Mouse (Mus musculus) heart, embryonic 12.5 days (tissue): ENCODE measurements around the gene Mrpl51. TPM values are rescaled to one million over a fixed set of nuclear protein-coding genes. Genes with fewer than 3 reads are reported as not detected.
A peak's percentile ranks its signal among the peaks of the same experiment; 100 is the strongest.

ENCODE experiments used
- ATAC-seq: fragments of 200-750 bp; cut with Nextera tagmentation; 2 replicates; pipeline ENCODE4 v1.8.0; 2017; ENCODE audit warnings: moderate TSS enrichment, moderate library complexity; ENCODE audit not compliant: insufficient number of reproducible peaks, low FRiP score
- H3K27ac ChIP-seq: fragments of 300-500 bp; sonication (generic); 2 replicates; pipeline ENCODE4 v1.5.1; 2016; ENCODE audit warnings: mild to moderate bottlenecking, moderate library complexity; ENCODE audit not compliant: poor library complexity, severe bottlenecking
- H3K27me3 ChIP-seq: fragments of 300-500 bp; sonication (generic); replicated peaks from 2 replicates; pipeline ENCODE4 v1.6.1; 2016; ENCODE audit warnings: mild to moderate bottlenecking, moderate library complexity
- H3K36me3 ChIP-seq: fragments of 300-500 bp; sonication (generic); 2 replicates; pipeline ENCODE4 v1.6.1; 2016; ENCODE audit warnings: mild to moderate bottlenecking, moderate library complexity
- H3K4me1 ChIP-seq: fragments of 300-500 bp; sonication (generic); replicated peaks from 2 replicates; pipeline ENCODE4 v1.6.1; 2016; ENCODE audit warnings: mild to moderate bottlenecking
- H3K4me2 ChIP-seq: fragments of 300-500 bp; sonication (generic); 2 replicates; pipeline ENCODE4 v1.6.1; 2016; ENCODE audit warnings: mild to moderate bottlenecking, moderate library complexity
- H3K4me3 ChIP-seq: fragments of 300-500 bp; sonication (generic); 2 replicates; pipeline ENCODE4 v1.5.1; 2016; ENCODE audit warnings: mild to moderate bottlenecking
- H3K9ac ChIP-seq: fragments of 300-500 bp; sonication (generic); 2 replicates; pipeline ENCODE4 v1.6.1; 2016; ENCODE audit warnings: mild to moderate bottlenecking, moderate library complexity
- H3K9me3 ChIP-seq: fragments of 300-500 bp; sonication (generic); replicated peaks from 2 replicates; pipeline ENCODE4 v1.6.1; 2016; ENCODE audit warnings: mild to moderate bottlenecking, moderate library complexity
- WGBS: fragments of 180-500 bp; shearing (Covaris S2); methylation state at CpG from one replicate; pipeline ENCODE4 v1.1.7; 2016; 5-methylcytosine and 5-hydroxymethylcytosine counted together
- polyA plus RNA-seq: library from polyadenylated mRNA; unstranded; fragments of >200 nt; fragmentation: Nextera tagmentation; extraction: Ambion mirVana; gene quantifications from 2 replicates; pipeline ENCODE4 v1.2.1, GENCODE M21; 2016

The Mrpl51 gene
- 217 and 218 TPM in 2 replicates for polyA plus RNA-seq

- Histone ChIP-seq H3K9me3 (no peaks in the 10 kb centered on the region), H3K9ac (peak within 1 kb of the TSS; percentile 88), H3K36me3 (peaks cover 58% of the 10 kb centered on the region), H3K4me1 (peaks cover 15% of the 10 kb centered on the region), H3K27me3 (no peaks in the 10 kb centered on the region), H3K27ac (peak within 1 kb of the TSS; percentile 100), H3K4me3 (peak within 1 kb of the TSS; percentile 78), H3K4me2 (peak within 1 kb of the TSS; percentile 81)
- under 1% methylated on average over 54 of the region's 54 CpGs for WGBS
- ATAC-seq, result peak; percentile 96
Measured at GRCm38 (mm10) chr6:125191332-125192015, at the start of gene Mrpl51, which contains the start of gene Ncapd2. Gene Mrpl51, plus strand, starts transcription at chr6:125191801. Gene Ncapd2, minus strand, starts transcription at chr6:125191701.

- H3K36me3 ChIP-seq, result peaks cover 68% of the 10 kb centered on the region
- H3K9ac ChIP-seq, result no peak overlapping the region
- no peaks in the 10 kb centered on the region for H3K9me3 ChIP-seq
- ATAC-seq, result no peak
- H3K27me3 ChIP-seq, result no peaks in the 10 kb centered on the region
- no peak overlapping the region for H3K27ac ChIP-seq
- H3K4me1 ChIP-seq, result peaks cover 23% of the 10 kb centered on the region
- 83% methylated on average over 8 of the region's 8 CpGs for WGBS
- no peak overlapping the region for H3K4me3 ChIP-seq
- no peak overlapping the region for H3K4me2 ChIP-seq
Measured at GRCm38 (mm10) chr6:125142436-125142835, 49.2 kb upstream of the Mrpl51 start.

GRCm38 (mm10) chr6:125143128-125143527 is 48.5 kb upstream of the Mrpl51 start:
- Histone ChIP-seq H3K9me3 (no peaks in the 10 kb centered on the region), H3K27me3 (no peaks in the 10 kb centered on the region), H3K27ac (no peak overlapping the region), H3K4me3 (no peak overlapping the region), H3K4me1 (peaks cover 30% of the 10 kb centered on the region), H3K4me2 (no peak overlapping the region), H3K36me3 (peaks cover 61% of the 10 kb centered on the region), H3K9ac (no peak overlapping the region)
- 71% methylated on average over 3 of the region's 3 CpGs for WGBS
- ATAC-seq, result no peak

- peaks cover 38% of the 10 kb centered on the region for H3K4me1 ChIP-seq
- H3K27ac ChIP-seq, result 0 out of 2 replicates have a peak overlapping the region, but pooled peaks have one; percentile 90
- no peak overlapping the region for H3K4me2 ChIP-seq
- no peaks in the 10 kb centered on the region for H3K9me3 ChIP-seq
- no peak for ATAC-seq
- no peak overlapping the region for H3K9ac ChIP-seq
- no peak overlapping the region for H3K4me3 ChIP-seq
- H3K36me3 ChIP-seq, result peaks cover 53% of the 10 kb centered on the region
- H3K27me3 ChIP-seq, result no peaks in the 10 kb centered on the region
- 81% methylated on average over 9 of the region's 9 CpGs for WGBS
Measured at GRCm38 (mm10) chr6:125143904-125144303, 47.7 kb upstream of the Mrpl51 start.

- peak within 1 kb of the TSS; percentile 66 for H3K4me3 ChIP-seq
- peak; percentile 91 for ATAC-seq
- H3K36me3 ChIP-seq, result peaks cover 45% of the 10 kb centered on the region
- H3K9ac ChIP-seq, result peak within 1 kb of the TSS; percentile 88
- H3K27ac ChIP-seq, result peak within 1 kb of the TSS; percentile 90
- 1% methylated on average over 16 of the region's 16 CpGs for WGBS
- no peaks in the 10 kb centered on the region for H3K9me3 ChIP-seq
- no peaks in the 10 kb centered on the region for H3K27me3 ChIP-seq
- peak within 1 kb of the TSS; percentile 94 for H3K4me2 ChIP-seq
- H3K4me1 ChIP-seq, result peaks cover 48% of the 10 kb centered on the region
Measured at GRCm38 (mm10) chr6:125145001-125145400, 46.6 kb upstream of the Mrpl51 start, which contains the start of gene Iffo1. Gene Iffo1, plus strand, starts transcription at chr6:125145241.

GRCm38 (mm10) chr6:125145479-125145951 is 46.1 kb upstream of the Mrpl51 start:
- Histone ChIP-seq H3K9me3 (no peaks in the 10 kb centered on the region), H3K4me3 (peak overlapping the region; percentile 66), H3K36me3 (peaks cover 40% of the 10 kb centered on the region), H3K9ac (peak overlapping the region; percentile 88), H3K4me2 (peak overlapping the region; percentile 94), H3K4me1 (peaks cover 48% of the 10 kb centered on the region), H3K27ac (peak overlapping the region; percentile 90), H3K27me3 (no peaks in the 10 kb centered on the region)
- peak; percentile 57 for ATAC-seq
- WGBS, result under 1% methylated on average over 35 of the region's 35 CpGs

GRCm38 (mm10) chr6:125146148-125146547 is 45.5 kb upstream of the Mrpl51 start:
- Histone ChIP-seq H3K27ac (peak overlapping the region; percentile 90; the same call in 1 of the 2 replicates), H3K9ac (peak overlapping the region; percentile 88), H3K4me3 (peak overlapping the region; percentile 66), H3K27me3 (no peaks in the 10 kb centered on the region), H3K4me1 (peaks cover 48% of the 10 kb centered on the region), H3K36me3 (peaks cover 39% of the 10 kb centered on the region), H3K9me3 (no peaks in the 10 kb centered on the region), H3K4me2 (peak overlapping the region; percentile 94)
- no peak for ATAC-seq
- WGBS, result 51% methylated on average over 7 of the region's 7 CpGs

GRCm38 (mm10) chr6:125146797-125147196 is 44.8 kb upstream of the Mrpl51 start:
- no peak for ATAC-seq
- H3K36me3 ChIP-seq, result peaks cover 39% of the 10 kb centered on the region
- H3K9me3 ChIP-seq, result no peaks in the 10 kb centered on the region
- H3K4me2 ChIP-seq, result peak overlapping the region; percentile 94
- peak overlapping the region; percentile 66; the same call in 1 of the 2 replicates for H3K4me3 ChIP-seq
- H3K27me3 ChIP-seq, result no peaks in the 10 kb centered on the region
- H3K27ac ChIP-seq, result peak overlapping the region; percentile 97
- 55% methylated on average over 4 of the region's 4 CpGs for WGBS
- H3K4me1 ChIP-seq, result peaks cover 48% of the 10 kb centered on the region
- peak overlapping the region; percentile 34 for H3K9ac ChIP-seq

GRCm38 (mm10) chr6:125147329-125147728 is 44.3 kb upstream of the Mrpl51 start:
- Histone ChIP-seq H3K36me3 (peaks cover 38% of the 10 kb centered on the region), H3K4me2 (peak overlapping the region; percentile 94), H3K4me1 (peaks cover 48% of the 10 kb centered on the region), H3K9me3 (no peaks in the 10 kb centered on the region), H3K27ac (peak overlapping the region; percentile 97), H3K4me3 (peak overlapping the region; percentile 66; the same call in 1 of the 2 replicates), H3K9ac (peak overlapping the region; percentile 55), H3K27me3 (no peaks in the 10 kb centered on the region)
- no peak for ATAC-seq
- 54% methylated on average over 10 of the region's 10 CpGs for WGBS

- peaks cover 41% of the 10 kb centered on the region for H3K36me3 ChIP-seq
- H3K9me3 ChIP-seq, result no peaks in the 10 kb centered on the region
- H3K27me3 ChIP-seq, result no peaks in the 10 kb centered on the region
- WGBS, result 25% methylated on average over 18 of the region's 18 CpGs
- peaks cover 48% of the 10 kb centered on the region for H3K4me1 ChIP-seq
- H3K4me3 ChIP-seq, result peak overlapping the region; percentile 11
- peak overlapping the region; percentile 97 for H3K27ac ChIP-seq
- peak; percentile 73 for ATAC-seq
- peak overlapping the region; percentile 94 for H3K4me2 ChIP-seq
- H3K9ac ChIP-seq, result peak overlapping the region; percentile 73
Measured at GRCm38 (mm10) chr6:125148251-125148925, 43.2 kb upstream of the Mrpl51 start.
